Mouse (Mus musculus) left cerebral cortex, adult 11 months (tissue): ENCODE results near the gene C5ar2.
"Not testable (repeated sequence)": the region's sequence is repeated elsewhere in the genome, so short reads cannot be mapped to it uniquely, and the experiment has no call there.

Experiments
- DNase-seq: peaks from one replicate; pipeline ENCODE4 v3.0.0; 2022; ENCODE audit warnings: low spot score

C5ar2 gene

DNA sequence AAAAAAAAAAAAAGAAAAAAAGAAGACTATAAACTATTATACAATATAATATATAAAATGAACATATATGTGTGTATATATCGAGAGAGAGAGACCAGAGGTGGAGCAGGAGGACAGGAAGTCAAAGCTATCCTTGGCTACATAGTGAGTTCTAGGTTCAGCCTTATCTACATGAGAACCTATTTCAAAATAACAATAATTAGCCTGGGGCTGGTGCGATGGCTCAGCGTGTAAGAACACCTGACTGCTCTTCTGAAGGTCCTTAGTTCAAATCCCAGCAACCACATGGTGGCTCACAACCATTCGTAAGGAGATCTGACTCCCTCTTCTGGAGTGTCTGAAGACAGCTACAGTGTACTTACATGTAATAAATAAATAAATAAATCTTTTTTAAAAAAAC lies 12.0 kb upstream of the C5ar2 start:
- not testable (repeated sequence) for DNase-seq

DNA sequence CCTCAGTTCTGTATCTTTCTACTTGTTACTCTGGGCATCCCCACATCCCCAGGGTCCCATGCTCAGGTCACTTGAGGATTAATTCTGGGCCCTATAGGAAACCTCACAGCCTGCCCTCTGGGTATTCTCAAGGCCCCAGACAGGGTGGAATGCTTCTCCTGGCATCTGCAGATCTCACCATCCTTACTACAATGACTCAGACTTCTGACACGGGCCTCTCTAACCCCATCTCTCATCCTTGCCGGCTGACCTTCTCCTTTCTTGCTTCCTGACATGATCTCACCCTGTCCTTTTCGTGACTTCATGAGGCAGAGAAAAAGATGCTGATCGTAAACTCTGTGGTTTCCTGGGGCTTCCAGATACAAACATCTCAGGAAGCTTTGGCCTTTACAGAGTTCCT lies 10.2 kb upstream of the C5ar2 start:
- no peak for DNase-seq

DNA sequence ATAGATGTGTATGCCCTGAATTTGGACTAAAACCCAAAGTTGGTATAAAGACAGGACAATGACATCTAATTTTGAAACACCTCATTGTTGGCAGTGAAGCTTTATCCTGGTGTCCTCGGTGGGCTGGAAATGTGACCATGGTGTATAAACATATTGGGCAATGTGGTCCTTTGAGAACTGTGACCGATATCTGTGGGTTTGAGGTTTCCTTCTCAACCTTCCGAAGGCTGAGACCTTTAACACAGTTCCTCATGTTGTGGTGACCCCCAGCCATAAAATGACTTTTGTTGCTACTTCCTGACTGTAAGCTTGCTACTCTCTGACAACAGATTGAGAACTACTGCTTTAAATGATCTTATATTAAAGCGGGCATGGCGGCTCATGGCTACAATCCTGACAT lies 6.7 kb upstream of the C5ar2 start:
- no peak for DNase-seq

DNA sequence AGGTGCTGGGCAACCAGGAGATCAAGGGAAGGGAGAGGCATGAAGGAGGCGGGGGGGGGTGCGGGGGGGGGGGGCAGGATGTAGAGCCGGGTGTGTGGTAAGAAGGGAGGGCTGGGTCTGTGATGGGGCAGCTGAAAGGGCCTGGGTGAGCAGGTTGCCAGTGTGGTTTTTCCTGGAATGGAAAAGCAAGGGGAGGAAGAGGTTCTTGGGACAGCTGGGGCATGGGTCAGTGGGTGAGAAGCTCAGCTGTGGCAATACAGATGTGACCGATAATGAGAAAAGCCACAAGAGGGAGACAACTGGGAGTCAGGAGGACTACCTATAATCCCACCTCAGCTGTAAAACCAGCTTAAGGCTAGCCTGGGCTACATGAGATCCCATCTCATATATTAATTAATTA lies 2.0 kb upstream of the C5ar2 start:
- no peak for DNase-seq

DNA sequence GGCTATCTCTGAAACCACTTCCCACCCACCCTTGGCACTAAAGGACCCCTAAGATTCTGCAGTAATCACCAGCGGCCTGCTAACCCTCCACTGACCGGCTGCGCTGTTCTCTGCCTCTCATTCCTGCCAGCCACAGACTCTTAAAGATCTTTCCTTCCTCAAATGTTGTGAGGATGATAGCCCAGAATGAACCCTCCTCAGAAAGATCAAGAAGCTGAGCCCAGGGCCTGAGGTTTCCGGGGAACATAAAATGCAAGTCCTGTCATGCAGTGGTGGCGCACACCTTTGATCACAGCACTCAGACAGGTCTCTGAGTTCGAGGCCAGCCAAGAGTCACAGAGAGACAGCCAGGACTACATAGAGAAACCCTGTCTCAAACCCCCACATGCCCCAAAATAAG lies 1.8 kb downstream of the C5ar2 start:
- no peak for DNase-seq

DNA sequence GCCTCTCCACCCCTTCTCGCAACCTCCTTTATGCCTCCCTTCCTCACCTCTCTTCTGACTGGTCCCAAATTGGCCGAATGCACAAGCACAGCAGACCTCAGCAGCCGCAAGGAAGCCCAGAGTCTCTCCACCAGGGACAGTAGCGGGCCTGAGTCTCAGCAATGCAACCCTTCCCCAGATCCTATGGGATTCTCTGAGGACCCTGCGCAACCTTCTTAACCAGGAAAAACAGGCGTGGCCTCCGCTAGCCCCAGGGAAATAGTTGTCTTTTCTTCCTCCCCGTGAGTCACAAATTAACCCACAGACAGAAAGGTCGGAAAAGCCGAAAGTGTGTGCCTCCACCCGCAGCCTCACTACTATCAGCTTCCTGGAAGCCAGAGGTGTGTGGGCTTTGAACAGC lies 2.2 kb downstream of the C5ar2 start:
- no peak for DNase-seq

DNA sequence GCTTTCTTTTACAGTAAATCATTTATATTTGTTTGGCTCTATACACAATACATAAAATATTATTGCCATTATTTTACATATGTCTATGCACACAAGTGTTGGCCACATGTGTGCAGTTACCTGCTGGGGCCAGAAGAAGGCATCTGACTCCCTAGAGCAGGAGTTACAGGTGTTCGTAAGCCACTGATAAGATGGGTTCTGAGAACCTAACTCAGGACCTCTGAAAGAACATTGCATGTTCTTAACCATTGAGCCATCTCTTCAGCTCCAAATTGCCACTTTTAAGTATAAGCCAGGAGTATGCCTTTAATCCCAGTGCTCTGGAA lies 3.0 kb downstream of the C5ar2 start:
- no peak for DNase-seq

DNA sequence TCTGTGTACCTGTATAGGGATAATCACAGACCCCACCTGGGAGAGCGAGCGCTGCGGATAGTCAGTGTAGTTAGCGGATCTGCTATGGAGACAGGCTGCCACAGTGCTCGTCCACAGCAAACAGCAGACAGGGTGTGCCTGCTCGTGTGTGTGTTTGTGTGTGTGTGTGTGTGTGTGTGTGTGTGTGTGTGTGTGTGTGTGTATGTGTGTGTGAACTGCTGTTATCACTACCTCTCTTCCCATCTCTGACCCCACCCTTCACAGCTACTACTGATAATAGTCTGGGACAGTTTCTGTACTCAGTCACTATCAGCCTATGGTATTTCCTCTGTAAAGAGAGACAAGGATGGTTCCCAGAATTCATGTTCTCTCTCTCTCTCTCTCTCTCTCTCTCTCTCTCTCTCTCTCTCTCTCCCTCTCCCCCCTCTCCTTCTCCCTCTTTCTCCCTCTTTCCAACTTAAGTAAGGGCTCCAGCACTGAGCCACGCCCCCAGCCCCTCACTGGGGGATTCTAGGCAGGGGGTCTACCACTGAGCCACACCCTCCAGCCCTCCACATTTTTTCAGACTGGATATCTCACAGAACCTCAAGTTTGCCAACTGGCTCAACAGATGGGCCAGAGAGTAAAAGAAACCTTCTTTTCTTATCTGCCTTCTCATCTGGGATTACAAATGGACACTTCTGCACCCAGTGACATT lies 3.5 kb downstream of the C5ar2 start:
- no peak for DNase-seq

DNA sequence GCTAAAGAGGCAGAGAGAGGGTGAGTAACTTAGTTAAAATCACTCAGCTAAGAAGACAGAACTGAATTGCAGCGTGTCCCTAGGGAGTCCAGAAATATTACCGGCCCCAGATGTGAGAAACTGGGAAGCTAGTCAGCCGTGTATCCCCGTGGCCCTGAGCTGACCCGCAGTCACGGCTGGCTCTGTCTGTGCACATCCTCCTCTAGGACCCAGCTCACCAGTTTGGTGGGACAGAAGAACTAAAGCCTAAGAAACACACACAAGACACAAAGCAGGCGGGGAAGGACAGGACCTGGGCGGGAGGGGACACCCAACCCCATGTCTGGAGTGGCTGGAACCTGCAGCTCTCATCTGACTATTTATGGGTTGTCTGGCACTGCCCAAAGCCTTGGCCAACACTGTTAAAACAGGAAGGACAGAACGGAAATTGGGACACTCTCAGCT lies 4.4 kb downstream of the C5ar2 start:
- DNase-seq: no peak

DNA sequence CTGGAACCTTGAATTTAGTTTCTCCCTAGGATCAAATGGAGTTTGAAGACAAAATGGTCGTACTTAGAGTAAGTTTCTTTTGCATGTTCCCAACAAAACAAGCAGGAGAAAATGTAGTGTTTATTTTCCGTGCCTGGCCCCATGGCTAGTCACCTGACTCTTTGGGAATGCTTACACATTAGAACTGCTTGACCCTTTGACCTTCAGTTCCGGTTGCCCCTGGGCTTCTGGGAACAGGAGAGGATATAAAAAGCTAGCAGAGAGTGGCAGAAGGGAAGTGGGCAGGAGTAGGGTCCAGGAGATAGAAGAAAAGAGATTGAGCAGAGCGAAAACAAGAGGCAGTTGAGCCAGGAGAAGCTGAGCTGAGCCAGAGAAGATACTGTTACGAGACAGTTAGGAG lies 14.1 kb downstream of the C5ar2 start:
- DNase-seq: no peak

DNA sequence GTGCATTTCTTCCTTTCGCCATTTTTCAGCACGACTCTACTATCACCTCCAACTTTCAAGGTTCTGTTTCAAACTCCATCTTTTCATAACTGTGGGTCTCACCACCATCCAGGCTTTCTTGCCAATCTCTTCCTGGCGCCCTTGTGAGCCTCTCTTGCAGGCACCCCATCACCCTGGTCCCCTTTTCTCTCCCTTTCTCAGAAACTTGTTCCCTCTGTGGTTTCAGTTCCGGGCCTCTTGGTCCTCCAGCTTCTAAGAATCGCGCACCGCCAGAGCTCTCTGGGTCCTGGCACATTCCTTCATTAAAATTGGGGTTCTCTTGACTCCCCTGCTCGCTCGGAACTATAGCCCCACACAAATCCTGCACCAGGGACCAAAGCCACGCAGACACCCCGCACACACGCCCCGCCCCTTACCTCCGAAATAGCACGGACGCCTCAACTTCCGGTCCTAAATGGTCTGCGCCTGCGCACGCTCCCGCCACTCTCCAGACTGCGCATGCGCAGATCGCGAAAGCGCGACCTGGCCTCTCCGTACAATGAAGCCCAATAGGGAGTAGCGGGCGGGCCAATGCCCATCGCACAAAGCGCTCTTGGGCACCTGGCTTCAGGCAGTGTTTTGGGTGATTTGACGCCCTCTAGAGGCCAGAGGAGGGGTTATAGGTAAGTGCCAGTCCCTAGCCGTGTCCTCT lies 22.2 kb downstream of the C5ar2 start, which contains the start of gene Dhx34:
Gene Dhx34, minus strand, starts transcription at position 456 of the 691 bp plus-strand sequence.
- peak; percentile 93 for DNase-seq

DNA sequence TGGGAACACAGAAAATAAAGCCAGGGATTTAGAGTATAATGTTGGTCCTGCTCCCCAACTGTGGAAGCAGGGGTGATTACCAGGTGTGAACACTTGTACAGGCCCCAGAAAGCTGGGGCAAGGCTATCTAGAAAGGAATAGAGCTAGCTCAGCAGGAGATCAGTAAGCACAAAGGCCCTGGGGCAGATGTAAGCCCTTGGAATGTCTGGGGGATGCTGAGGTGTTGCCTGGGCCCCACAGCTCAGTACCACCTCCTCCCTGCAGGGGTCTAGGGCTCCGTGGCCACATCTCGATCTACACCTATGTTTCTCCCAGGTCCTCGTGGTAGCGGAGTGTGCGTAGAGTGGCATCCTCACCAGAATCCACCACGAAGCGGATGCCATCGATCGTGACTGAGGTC lies 30.0 kb downstream of the C5ar2 start:
- no peak for DNase-seq

DNA sequence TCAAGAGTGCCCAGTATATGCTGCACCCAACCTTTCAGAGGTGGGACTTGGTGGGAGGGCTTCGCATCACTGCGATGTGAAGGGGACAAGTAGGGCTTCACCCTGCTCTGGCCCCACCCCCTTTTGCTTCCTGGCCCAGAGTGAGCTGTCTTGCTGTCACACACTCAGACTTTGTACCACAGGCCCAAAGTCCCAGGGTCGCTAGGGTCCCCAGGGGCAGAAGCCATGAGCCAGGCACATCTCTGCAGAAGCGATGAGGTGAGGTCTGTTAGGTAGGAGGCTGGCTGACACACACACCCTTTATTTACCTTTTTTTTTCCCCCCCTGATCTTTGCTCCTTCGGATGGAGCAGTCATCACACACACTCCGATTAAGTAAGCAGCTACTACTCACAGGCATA lies 30.8 kb downstream of the C5ar2 start:
- DNase-seq: no peak

DNA sequence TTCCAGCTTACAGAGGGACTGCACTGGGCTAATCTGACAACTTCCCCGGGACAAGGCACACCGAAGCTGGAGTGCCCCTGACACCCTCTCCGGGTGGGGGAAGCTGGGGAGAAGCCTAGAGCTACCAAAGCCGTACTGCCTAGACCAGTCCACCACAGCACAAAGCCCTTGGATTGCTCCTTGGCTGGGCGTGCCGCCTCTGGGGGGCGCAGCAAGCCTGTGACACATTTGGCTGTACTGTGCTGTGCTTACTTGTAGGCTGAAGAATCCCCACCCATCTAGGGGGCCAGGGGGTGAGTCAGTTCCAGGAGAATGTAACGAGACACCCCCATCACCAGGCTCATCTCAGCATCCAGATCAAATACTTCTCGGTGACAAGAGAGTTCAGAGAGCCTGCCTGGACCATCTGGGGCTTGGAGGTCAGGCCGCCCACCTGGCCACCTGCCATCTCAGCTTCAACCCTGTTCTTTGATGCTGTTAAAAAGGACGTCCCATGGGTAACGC lies 33.0 kb downstream of the C5ar2 start:
- no peak for DNase-seq

DNA sequence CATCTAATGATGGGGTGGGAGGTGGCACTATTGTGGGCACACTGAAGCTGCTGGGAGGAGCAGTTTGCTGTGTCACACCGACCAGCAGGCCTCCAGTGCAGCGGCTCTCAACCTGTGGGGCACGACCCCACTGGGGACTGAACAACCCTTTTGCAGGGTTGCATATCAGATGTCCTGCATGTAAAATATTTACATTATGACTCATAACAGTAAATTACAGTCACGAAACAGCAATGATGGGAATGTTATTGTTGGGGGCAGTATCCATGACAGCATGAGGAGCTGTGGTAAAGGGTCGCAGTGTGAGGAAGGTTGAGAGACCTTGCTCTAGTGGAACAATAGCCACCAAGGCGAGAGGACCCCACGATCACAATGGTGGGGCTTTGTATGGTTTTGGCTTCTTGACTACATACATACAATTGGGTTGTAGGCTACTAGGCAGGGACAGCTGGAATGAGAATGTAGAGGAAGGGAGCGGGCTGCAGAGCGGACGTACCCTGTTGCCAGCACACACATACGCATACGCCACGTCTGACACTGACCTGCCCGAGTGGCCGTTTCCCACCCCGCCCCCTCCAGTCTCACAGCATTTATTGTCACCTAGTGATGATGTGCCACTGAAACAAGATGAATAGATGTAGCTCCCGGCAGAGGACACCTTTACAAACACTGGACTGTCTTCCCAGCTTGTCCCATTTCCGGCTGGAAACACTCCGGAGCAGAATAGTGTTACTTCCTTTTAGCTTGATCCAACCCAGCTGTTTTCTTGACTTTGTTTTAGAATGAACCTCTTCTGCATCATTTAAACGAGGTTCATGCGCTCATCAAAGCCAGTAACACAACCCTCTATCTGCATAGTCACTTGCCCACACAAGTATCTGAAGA lies 34.9 kb downstream of the C5ar2 start:
- DNase-seq: no peak

DNA sequence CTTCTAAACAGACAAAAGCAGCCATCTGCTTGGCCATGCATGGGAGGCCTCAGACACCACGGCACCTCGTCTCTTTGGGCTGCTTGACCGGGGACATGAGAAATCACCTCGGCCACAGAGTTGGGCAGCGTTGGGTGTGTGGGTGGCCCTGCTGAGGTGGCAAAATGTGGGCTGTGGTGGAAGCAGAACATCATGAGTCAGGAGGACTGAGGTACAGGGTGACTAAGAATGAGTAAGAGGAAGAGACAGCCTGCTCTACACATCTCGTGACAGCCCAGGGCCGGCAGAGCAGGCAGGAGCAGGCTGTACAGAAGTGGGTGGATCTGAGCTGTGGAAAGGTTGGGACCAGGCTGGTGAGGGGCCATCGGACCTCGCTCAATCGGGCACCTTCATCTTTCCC lies 36.5 kb downstream of the C5ar2 start:
- DNase-seq: peak; percentile 39

DNA sequence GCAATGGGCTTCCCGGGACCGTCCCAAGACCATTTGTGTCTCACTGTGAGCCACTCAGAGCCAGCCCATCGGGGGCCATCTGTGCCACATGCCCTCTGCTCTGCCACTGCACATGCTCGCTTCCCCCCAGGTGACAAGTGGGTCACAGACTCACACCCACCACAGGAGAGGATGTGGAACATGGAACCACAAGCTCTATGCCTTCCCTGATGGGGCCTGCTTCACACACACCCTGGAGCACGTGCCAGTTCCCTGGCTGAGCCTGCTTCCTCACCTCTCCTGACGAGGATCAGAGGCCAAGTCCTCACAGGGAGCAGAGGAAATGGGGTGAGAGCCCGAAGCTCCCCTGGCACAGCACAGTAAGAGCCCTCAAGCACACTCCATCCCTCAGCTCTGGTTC lies 36.9 kb downstream of the C5ar2 start:
- no peak for DNase-seq

DNA sequence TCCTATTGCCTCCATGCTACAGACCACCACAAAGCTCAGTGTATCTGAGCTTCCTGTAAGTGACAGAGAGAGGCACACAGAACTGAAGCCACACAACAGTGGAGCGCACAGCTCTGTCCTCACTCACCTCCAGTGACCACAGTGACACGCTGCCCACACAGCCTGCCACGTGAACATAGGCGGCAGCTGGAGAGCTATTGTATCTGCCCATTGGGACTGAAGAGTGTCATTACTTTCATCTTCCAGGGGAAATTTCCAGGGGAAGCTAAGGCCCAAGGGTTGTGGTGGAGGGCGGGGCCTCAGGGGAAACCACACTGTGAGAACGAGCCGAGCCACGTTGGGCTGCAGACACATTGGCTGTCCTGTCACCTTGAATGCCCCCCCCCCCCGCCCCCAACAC lies 39.2 kb downstream of the C5ar2 start:
- no peak for DNase-seq

DNA sequence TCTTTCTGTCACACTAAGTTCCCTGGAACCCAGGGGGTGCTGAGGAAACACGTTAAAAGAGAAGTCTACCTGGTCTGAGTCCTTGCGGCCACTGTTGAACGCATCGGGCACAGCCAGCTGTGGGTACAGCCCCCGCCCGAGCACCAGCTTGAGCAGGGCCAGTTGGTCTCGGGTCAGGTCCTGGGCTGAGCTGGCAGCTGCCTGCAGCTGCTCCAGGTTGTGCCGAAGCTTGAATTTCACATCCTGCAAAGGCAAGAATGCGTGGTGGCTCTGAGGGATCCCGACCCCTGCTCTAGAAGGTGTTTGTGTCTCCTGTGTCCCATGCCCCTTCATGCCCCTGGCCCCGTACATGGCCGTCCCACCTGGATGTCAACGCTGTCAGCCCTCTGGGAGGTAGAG lies 40.5 kb downstream of the C5ar2 start:
- DNase-seq: no peak

DNA sequence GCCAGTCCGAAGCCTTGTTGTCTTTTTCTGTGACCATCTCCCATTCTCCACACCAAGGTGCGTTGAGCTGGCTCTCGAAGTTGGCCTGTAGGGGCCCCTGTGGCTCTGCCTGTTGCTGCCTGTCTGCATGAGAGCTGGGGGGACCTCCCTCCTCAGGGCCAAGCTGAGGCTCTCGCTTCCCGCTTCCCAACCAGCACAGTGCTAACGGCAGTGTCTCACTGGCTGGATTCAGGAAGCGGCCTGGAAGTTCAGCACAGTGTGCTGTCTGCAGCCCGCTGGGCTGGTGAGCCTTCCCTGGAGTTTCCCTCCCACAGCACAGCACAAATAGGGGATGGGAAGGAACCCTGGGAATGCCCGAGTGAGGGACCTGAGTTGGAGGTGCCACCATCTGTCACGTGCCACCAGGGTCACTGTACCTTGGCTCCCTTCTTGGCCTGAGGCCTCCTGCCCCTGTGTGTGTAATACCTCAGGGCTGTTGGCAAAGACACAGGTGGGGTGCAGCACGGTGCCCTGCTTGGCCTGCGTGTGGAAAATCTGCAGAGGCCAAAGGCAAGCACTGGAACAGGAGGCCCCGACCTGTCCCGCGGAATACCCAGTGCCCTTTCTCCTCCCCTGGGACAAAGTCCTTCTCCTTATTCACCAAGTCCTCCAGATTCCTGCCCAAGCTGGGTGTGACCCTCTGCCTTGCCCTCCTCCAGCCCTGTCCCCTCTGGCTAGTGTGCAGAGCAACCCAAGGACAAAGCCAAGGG lies 41.0 kb downstream of the C5ar2 start:
- DNase-seq: no peak

DNA sequence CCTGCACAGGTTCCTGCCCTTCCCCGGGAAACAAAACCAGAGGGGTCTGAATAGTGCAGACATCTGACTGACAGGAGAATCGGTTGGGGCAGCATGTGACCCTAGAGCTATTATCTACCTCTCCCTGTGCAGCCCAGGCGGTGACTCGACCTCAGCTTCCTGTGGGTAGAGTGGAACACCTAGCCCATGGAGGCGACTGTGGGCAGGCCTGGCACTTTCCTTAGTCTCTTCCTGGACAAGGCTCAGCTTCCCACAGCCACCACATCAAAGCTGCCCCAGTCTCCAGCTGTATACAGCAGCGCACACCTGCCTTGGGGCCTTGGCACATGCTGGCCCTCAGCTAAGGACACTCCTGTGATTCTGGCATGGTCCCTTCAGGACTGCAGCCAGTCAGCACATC lies 42.8 kb downstream of the C5ar2 start:
- DNase-seq: no peak

DNA sequence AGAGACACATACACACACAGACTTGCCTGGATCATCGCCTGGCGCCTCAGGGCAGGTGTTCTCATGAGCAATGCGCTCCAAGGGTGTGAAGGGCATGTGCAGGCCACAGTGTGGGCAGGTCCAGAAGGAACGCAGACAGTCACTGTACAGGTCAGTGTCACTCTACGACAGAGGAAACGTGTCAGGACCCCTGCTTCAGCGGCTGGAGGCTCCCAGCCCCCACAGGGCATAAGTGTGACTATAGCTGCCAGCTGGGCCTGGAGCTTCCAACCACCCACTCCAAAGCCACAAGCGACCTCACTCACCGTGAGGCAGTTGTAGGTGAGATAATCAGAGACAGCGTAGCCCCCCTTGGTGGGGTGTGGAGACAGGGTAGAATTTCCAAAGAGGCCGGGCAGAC lies 45.4 kb downstream of the C5ar2 start:
- DNase-seq: no peak
